Mouse (Mus musculus) G1E (cell line): ENCODE results near the gene Arfip1. TPM values are rescaled to one million over a fixed set of nuclear protein-coding genes. Genes with fewer than 3 reads are reported as not detected.

ENCODE experiments used
- ATAC-seq: 2 replicates; pipeline ENCODE4 v1.8.0; 2016; ENCODE audit warnings: mild to moderate bottlenecking; ENCODE audit not compliant: insufficient number of reproducible peaks, poor library complexity, low FRiP score, severe bottlenecking; ENCODE audit errors: extremely low read depth
- DNase-seq: peaks from one replicate; pipeline ENCODE4 v3.0.0; 2012; ENCODE audit warnings: low spot score
- H3K27me3 ChIP-seq: 2 replicates; pipeline ENCODE4 v1.6.1; 2012; ENCODE audit warnings: mild to moderate bottlenecking, low read length, inconsistent platforms; ENCODE audit not compliant: insufficient read depth
- H3K36me3 ChIP-seq: replicated peaks from 2 replicates; pipeline ENCODE3; 2012; ENCODE audit warnings: mild to moderate bottlenecking, inconsistent platforms
- H3K4me1 ChIP-seq: 2 replicates; pipeline ENCODE4 v1.6.1; 2012; ENCODE audit warnings: low read depth, low read length, inconsistent platforms, mixed read lengths; ENCODE audit not compliant: insufficient read depth
- H3K4me3 ChIP-seq: 2 replicates; pipeline ENCODE4 v1.5.1; 2012; ENCODE audit warnings: low read depth, mild to moderate bottlenecking, inconsistent platforms, low read length, moderate library complexity, mixed read lengths
- H3K9me3 ChIP-seq: replicated peaks from 2 replicates; pipeline ENCODE4 v1.6.1; 2012; ENCODE audit warnings: inconsistent platforms
- CTCF ChIP-seq: IDR thresholded peaks from 2 replicates; pipeline ENCODE4 v1.5.1; 2012; ENCODE audit warnings: low read depth, low read length, inconsistent platforms, mixed read lengths
- GATA1 ChIP-seq: IDR thresholded peaks from 2 replicates; pipeline ENCODE4 v1.6.1; 2012; ENCODE audit warnings: borderline replicate concordance, low read length, inconsistent platforms, mixed read lengths
- GATA2 ChIP-seq: IDR thresholded peaks from 2 replicates; pipeline ENCODE4 v1.6.1; 2012; ENCODE audit warnings: low read depth, low read length, inconsistent platforms, borderline replicate concordance
- POLR2AphosphoS5 ChIP-seq: IDR thresholded peaks from 2 replicates; pipeline ENCODE4 v1.6.1; 2012; ENCODE audit warnings: low read depth, low read length, inconsistent platforms; ENCODE audit not compliant: insufficient replicate concordance
- TAL1 ChIP-seq: conservative IDR thresholded peaks from 2 replicates; pipeline ENCODE4 v1.6.1; 2012; ENCODE audit warnings: low read depth, low read length, inconsistent platforms, mixed read lengths
- polyA plus RNA-seq: library from polyadenylated mRNA; stranded (reverse); fragments of >175 nt; gene quantifications from 2 replicates; pipeline ENCODE4 v1.2.3, GENCODE M21; 2012
- total RNA-seq, 2 experiments: library from RNA; stranded (forward) in 1 of 2; stranded (reverse) in 1 of 2; fragments of 200-1000 nt in 1 of 2; fragments of >200 nt in 1 of 2; fragmentation: Nextera tagmentation in 1 of 2; gene quantifications; 2 replicates each; pipeline ENCODE4 v1.2.3; 2014 to 2017

Gene Arfip1
- total and polyA plus RNA-seq, 3 experiments: 28.3 to 92.9 (median 62.5) TPM

DNA sequence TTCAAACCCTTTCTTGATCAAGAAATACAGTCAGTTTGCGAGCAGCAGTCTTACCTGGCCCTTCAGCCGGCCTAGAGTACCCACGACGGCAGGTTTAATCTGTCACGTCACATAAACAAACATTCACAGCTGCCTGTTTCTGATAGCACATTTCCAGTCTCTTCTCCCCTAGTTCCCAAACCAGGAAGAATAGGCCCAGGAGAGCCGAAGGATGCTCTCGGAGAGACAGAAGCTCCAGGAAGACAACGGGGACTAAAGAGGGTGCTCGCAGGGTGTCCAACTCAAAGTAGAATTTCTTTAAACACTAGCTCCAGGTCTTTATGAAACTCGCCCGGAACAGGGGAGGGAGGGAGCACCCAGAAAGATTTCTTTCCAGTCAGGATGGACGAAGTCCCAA lies 103.5 kb downstream of the Arfip1 start:
- no peak for ATAC-seq
- Histone ChIP-seq H3K27me3 (peaks cover 66% of the 10 kb centered on the region), H3K4me3 (peak overlapping the region; percentile 72), H3K36me3 (peaks cover 10% of the 10 kb centered on the region), H3K4me1 (peaks cover 51% of the 10 kb centered on the region), H3K9me3 (no peaks in the 10 kb centered on the region)
- TF ChIP-seq POLR2AphosphoS5 (no peak), TAL1 (no peak), GATA1 (no peak), GATA2 (no peak), CTCF (no peak)
- DNase-seq: no peak

DNA sequence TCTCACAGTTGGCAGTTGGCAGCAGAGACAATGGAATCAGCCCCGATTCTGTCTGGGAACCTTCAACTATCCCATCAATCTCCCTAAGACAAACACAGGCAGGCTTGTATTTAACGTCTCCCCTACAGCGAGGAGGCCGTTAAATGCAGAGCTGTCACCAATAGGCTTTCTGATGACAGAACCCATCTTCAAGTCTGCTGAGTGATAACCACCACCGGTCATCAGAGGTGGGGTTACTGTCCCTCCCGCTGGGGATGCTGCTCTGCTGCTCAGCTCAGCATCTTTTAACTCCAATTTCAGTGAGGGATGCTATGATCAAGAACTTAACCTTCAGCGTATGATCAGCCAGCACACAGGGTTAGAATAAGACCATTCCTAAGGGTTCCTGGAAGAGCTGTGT lies 104.2 kb downstream of the Arfip1 start:
- H3K27me3 ChIP-seq: peaks cover 64% of the 10 kb centered on the region
- no peaks in the 10 kb centered on the region for H3K9me3 ChIP-seq
- no peak for TF ChIP-seq GATA2
- TF ChIP-seq POLR2AphosphoS5: no peak
- TF ChIP-seq TAL1: no peak
- no peak for TF ChIP-seq GATA1
- TF ChIP-seq CTCF: no peak
- ATAC-seq: no peak
- H3K36me3 ChIP-seq: peaks cover 12% of the 10 kb centered on the region
- no peak for DNase-seq
- peaks cover 58% of the 10 kb centered on the region for H3K4me1 ChIP-seq
- no peak overlapping the region for H3K4me3 ChIP-seq

DNA sequence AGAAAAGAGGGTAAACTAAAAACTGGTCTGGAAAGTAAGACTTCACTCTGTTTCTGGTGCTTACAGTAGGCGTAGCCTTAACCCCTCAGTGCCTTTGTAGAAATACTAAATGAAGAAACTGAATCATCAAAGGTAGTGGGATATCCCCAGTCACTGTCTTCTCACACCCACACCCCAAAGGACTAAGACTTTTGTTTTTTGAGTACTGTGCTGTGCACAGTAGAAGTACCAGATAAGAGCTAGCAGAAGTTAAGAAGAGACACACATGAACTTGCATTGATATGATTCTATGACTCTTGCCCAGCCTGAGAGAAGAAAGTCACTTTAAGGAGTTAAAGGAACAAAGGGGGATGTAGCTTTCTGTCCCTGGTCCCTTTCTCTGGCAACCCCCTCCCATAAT lies 104.9 kb downstream of the Arfip1 start:
- Histone ChIP-seq H3K27me3 (peaks cover 58% of the 10 kb centered on the region), H3K4me3 (no peak overlapping the region)

DNA sequence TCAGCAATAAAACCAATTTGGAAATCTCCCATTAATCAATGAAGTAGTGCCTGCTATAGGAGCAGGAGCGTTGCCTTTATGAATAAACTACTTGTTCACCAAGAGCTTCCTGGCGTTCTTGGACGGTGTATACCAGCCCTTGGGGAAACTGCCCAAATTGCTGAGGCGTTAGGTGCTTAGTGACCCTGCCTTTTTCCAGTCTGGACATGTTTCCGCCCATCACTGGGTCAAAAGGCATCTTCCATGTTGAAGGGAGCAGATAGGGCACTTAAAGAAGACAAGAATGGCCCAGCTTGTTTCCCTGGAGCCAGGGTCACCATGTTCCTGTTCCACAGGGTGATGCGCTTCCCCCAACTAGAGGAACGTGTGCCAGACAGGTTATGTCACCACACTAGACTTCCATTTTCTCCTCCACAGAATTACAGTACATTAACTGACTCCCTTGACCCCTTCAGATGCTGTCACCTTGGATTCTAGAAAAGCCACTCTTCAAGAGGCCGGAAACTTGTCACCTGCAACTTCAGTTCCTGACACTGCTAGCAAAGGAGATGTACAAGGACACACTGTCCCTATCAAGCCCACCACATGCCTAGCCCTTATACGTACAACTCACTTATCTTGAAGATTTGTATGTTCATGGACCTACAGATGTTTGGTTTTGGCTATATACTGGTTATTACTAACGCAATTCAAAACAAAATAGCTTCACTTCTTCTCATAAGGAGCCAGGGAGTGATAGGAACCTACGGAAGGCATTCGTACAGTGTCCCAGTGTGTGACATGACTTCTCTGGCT lies 107.2 kb downstream of the Arfip1 start:
- peaks cover 37% of the 10 kb centered on the region for H3K27me3 ChIP-seq

More for the DNA sequence above, 104.9 kb downstream of the Arfip1 start:
- no peaks in the 10 kb centered on the region for H3K9me3 ChIP-seq
- peaks cover 65% of the 10 kb centered on the region for H3K4me1 ChIP-seq
- peaks cover 15% of the 10 kb centered on the region for H3K36me3 ChIP-seq
- TF ChIP-seq POLR2AphosphoS5: no peak
- no peak for TF ChIP-seq TAL1
- TF ChIP-seq GATA2: no peak
- no peak for TF ChIP-seq CTCF
- no peak for TF ChIP-seq GATA1
- ATAC-seq (no peak), DNase-seq (no peak)

DNA sequence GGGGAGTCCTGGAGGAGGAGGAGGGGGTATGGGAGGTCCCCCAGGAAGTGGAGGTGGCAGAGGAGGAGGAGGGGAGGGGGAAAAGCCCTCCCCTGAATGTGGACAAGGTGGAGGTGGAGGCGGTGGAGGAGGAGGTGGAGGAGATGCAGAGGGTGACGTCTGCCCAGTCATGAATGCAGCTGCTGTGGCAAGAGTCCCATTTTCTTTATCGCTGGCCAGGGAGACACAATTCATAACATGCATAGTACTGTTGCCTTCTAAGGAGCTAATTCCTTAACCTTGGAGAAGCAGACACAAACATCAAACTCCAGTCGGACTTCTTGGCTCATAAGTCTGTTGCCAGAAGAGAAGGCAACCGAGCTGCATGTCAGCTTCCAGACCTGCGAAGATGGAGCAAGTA lies 108.0 kb downstream of the Arfip1 start:
- H3K36me3 ChIP-seq: peaks cover 23% of the 10 kb centered on the region
- H3K27me3 ChIP-seq: peaks cover 29% of the 10 kb centered on the region
- H3K4me3 ChIP-seq: no peak overlapping the region

More for the DNA sequence above, 107.2 kb downstream of the Arfip1 start:
- no peak for DNase-seq
- Histone ChIP-seq H3K9me3 (no peaks in the 10 kb centered on the region), H3K4me1 (peaks cover 77% of the 10 kb centered on the region), H3K36me3 (peaks cover 20% of the 10 kb centered on the region), H3K4me3 (no peak overlapping the region)
- no peak for ATAC-seq
- TF ChIP-seq POLR2AphosphoS5 (no peak), TAL1 (no peak), GATA2 (no peak), CTCF (no peak), GATA1 (no peak)

DNA sequence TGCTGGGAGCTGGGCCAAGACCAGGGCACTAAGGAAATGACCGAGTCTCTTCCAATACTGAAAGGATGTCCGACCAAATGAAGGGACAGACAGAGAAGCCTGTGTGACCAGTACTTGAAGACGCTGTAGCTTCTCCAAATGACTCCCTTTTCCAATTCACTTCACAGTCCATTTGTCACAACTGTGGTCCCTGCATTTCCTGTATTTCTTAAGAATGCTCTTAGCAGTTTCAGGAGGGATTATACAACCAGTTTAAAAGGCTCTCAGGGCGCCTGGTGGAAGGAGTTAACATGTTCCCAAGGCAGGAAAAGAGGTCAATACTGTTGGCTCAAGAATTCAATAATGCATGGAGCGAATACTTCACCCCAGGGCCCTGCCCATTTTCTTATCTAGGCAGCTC lies 109.5 kb downstream of the Arfip1 start:
- TF ChIP-seq GATA2: no peak
- no peak for TF ChIP-seq CTCF
- TF ChIP-seq GATA1: no peak
- H3K4me3 ChIP-seq: no peak overlapping the region; the same call in 1 of the 2 replicates
- H3K4me1 ChIP-seq: peaks cover 75% of the 10 kb centered on the region
- ATAC-seq (no peak), DNase-seq (no peak)
- H3K9me3 ChIP-seq: peaks cover 3% of the 10 kb centered on the region; the same call in 1 of the 2 replicates
- H3K27me3 ChIP-seq: peaks cover 15% of the 10 kb centered on the region
- peaks cover 27% of the 10 kb centered on the region for H3K36me3 ChIP-seq

More for the DNA sequence above, 108.0 kb downstream of the Arfip1 start:
- ATAC-seq (no peak), DNase-seq (no peak)
- Histone ChIP-seq H3K4me1 (peaks cover 75% of the 10 kb centered on the region), H3K9me3 (peaks cover 3% of the 10 kb centered on the region; the same call in 1 of the 2 replicates)
- no peak for TF ChIP-seq CTCF
- no peak for TF ChIP-seq TAL1
- no peak for TF ChIP-seq GATA2
